Mouse (Mus musculus) stomach, embryonic 16.5 days (tissue): ENCODE results near the gene Cnnm1. TPM values are rescaled to one million over a fixed set of nuclear protein-coding genes. Genes with fewer than 3 reads are reported as not detected.
"Not testable (repeated sequence)": the region's sequence is repeated elsewhere in the genome, so short reads cannot be mapped to it uniquely, and the experiment has no call there.

ENCODE experiments used
- ATAC-seq: fragments of 200-750 bp; cut with Nextera tagmentation; 2 replicates; pipeline ENCODE4 v1.8.0; 2017; ENCODE audit warnings: moderate number of reproducible peaks, moderate TSS enrichment; ENCODE audit not compliant: insufficient read depth, low FRiP score
- H3K27ac ChIP-seq: fragments of 300-500 bp; sonication (generic); 2 replicates; pipeline ENCODE4 v1.5.1; 2014; ENCODE audit warnings: low read length
- H3K27me3 ChIP-seq: fragments of 300-500 bp; sonication (generic); 2 replicates; pipeline ENCODE4 v1.6.1; 2014; ENCODE audit warnings: low read length, control low read depth, mixed read lengths; ENCODE audit not compliant: control insufficient read depth, insufficient read depth
- H3K36me3 ChIP-seq: fragments of 300-500 bp; sonication (generic); 2 replicates; pipeline ENCODE4 v1.6.1; 2014; ENCODE audit warnings: low read length; ENCODE audit not compliant: control insufficient read depth, insufficient read depth
- H3K4me1 ChIP-seq: fragments of 300-500 bp; sonication (generic); 2 replicates; pipeline ENCODE4 v1.6.1; 2014; ENCODE audit warnings: low read length, control low read depth, mixed read lengths; ENCODE audit not compliant: control insufficient read depth, insufficient read depth
- H3K4me2 ChIP-seq: fragments of 300-500 bp; sonication (generic); 2 replicates; pipeline ENCODE4 v1.6.1; 2014; ENCODE audit warnings: low read depth, low read length, mixed read lengths
- H3K4me3 ChIP-seq: fragments of 300-500 bp; sonication (generic); replicated peaks from 2 replicates; pipeline ENCODE4 v1.5.1; 2014; ENCODE audit warnings: mild to moderate bottlenecking, low read length
- H3K9ac ChIP-seq: fragments of 300-500 bp; sonication (generic); 2 replicates; pipeline ENCODE4 v1.6.1; 2014; ENCODE audit warnings: low read length
- H3K9me3 ChIP-seq: fragments of 300-500 bp; sonication (generic); replicated peaks from 2 replicates; pipeline ENCODE4 v1.6.1; 2016; ENCODE audit warnings: low read length, control low read depth; ENCODE audit not compliant: control insufficient read depth
- WGBS: fragments of 180-500 bp; shearing (Covaris S2); extraction: QIAGEN DNeasy Blood & Tissue Kit; methylation state at CpG from one replicate; pipeline ENCODE4 v1.1.7; 2014; 5-methylcytosine and 5-hydroxymethylcytosine counted together
- polyA plus RNA-seq: library from polyadenylated mRNA; unstranded; fragments of >200 nt; fragmentation: Nextera tagmentation; extraction: Ambion mirVana; gene quantifications from 2 replicates; pipeline ENCODE4 v1.2.1, GENCODE M21; 2015

The Cnnm1 gene
- polyA plus RNA-seq, 1 experiment from 2014 or later, result 0.32 TPM

DNA sequence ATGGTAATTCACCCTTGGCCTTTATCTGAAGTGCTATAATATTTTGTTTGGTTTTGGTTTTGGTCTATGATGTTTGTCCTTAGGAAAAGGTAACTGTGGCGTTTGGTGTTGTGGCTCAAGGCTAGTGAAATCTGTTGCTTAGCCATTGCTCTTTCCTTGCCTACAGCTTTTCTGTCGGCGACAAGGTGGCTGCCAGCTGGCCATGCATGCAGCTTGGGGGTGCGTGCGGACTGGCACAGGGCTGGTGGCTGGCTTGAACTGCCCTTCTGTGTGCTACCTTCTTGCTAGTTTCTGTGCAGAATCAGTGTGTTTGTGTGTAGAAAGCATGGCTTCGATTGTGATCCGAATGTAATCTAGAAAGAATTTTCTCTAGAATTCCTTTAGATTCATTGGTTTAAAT lies 32.5 kb downstream of the Cnnm1 start:
- ATAC-seq, result no peak
- 85% methylated on average over 7 of the region's 7 CpGs for WGBS

DNA sequence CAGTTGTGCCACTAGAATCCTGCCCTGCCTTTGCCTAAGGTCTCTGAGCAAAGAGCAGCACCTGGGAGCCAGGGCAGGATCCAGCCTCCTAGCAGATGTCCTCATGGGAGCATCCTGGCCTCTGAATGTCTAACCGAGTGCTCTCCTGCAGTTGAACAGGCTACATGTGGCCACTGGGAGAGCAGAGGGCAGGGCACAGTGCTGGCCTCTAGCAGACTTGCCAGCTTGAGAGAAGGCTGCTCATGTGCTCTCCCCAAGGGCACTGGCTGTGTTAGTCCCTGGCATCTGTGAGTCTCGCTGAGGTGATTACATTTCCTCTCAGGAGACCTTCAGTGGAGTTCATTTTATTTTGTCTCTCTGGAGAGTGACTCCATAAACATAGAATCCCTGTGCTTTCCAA lies 35.4 kb downstream of the Cnnm1 start:
- no peak overlapping the region for H3K27ac ChIP-seq
- 52% methylated on average over 2 of the region's 2 CpGs for WGBS
- H3K9me3 ChIP-seq, result no peaks in the 10 kb centered on the region
- H3K9ac ChIP-seq, result no peak overlapping the region
- no peaks in the 10 kb centered on the region for H3K27me3 ChIP-seq
- no peak for ATAC-seq
- peaks cover 4% of the 10 kb centered on the region; the same call in 1 of the 2 replicates for H3K4me1 ChIP-seq
- no peaks in the 10 kb centered on the region for H3K36me3 ChIP-seq
- H3K4me2 ChIP-seq, result no peak overlapping the region
- H3K4me3 ChIP-seq, result no peak overlapping the region

More for the DNA sequence above, 32.5 kb downstream of the Cnnm1 start:
- H3K36me3 ChIP-seq, result no peaks in the 10 kb centered on the region
- H3K4me2 ChIP-seq, result no peak overlapping the region
- H3K27me3 ChIP-seq, result no peaks in the 10 kb centered on the region
- no peaks in the 10 kb centered on the region for H3K9me3 ChIP-seq
- no peak overlapping the region for H3K27ac ChIP-seq
- no peaks in the 10 kb centered on the region for H3K4me1 ChIP-seq
- no peak overlapping the region for H3K4me3 ChIP-seq
- no peak overlapping the region for H3K9ac ChIP-seq

GRCm38 (mm10) chr19:43476063-43476462 lies 35.8 kb downstream of the Cnnm1 start:
- no peak overlapping the region for H3K4me3 ChIP-seq
- WGBS, result 61% methylated on average over 7 of the region's 7 CpGs
- H3K27me3 ChIP-seq, result no peaks in the 10 kb centered on the region
- H3K9ac ChIP-seq, result no peak overlapping the region
- ATAC-seq, result no peak
- peaks cover 4% of the 10 kb centered on the region; the same call in 1 of the 2 replicates for H3K4me1 ChIP-seq
- no peak overlapping the region for H3K4me2 ChIP-seq
- no peaks in the 10 kb centered on the region for H3K36me3 ChIP-seq
- H3K9me3 ChIP-seq, result no peaks in the 10 kb centered on the region
- H3K27ac ChIP-seq, result no peak overlapping the region

- Histone ChIP-seq H3K4me2 (no peak overlapping the region), H3K4me1 (peaks cover 4% of the 10 kb centered on the region; the same call in 1 of the 2 replicates), H3K36me3 (no peaks in the 10 kb centered on the region), H3K9ac (no peak overlapping the region), H3K4me3 (no peak overlapping the region), H3K9me3 (no peaks in the 10 kb centered on the region), H3K27me3 (no peaks in the 10 kb centered on the region), H3K27ac (no peak overlapping the region)
- 86% methylated on average over 5 of the region's 5 CpGs for WGBS
- no peak for ATAC-seq
Measured at GRCm38 (mm10) chr19:43477436-43477835, 37.2 kb downstream of the Cnnm1 start.

DNA sequence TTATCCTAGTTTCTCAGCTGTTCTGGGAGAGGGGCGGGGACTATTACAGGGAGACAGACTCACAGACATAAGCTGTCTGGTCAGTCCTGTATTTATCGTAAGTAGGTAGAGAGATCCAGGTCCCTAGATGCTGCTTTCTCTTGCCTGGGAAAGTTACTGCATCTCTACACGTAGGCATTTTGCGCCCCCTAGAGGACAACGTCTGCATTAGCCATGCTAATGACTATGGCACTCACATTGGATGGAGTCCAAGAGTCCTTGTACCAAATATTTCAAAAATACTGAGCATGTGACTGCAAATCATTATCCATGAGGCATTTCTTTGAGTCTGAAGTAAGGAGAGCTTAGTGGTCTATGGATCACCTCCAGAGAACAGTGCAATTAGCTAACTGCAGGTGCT lies 38.7 kb downstream of the Cnnm1 start:
- ATAC-seq, result no peak
- 18% methylated on average over 5 of the region's 5 CpGs for WGBS

GRCm38 (mm10) chr19:43479431-43479830 lies 39.2 kb downstream of the Cnnm1 start:
- Histone ChIP-seq H3K9ac (no peak overlapping the region), H3K4me1 (peaks cover 4% of the 10 kb centered on the region; the same call in 1 of the 2 replicates), H3K9me3 (no peaks in the 10 kb centered on the region), H3K27ac (no peak overlapping the region), H3K36me3 (no peaks in the 10 kb centered on the region), H3K4me2 (no peak overlapping the region), H3K27me3 (no peaks in the 10 kb centered on the region), H3K4me3 (no peak overlapping the region)
- 74% methylated on average over 5 of the region's 5 CpGs for WGBS
- ATAC-seq, result no peak

More for the DNA sequence above, 38.7 kb downstream of the Cnnm1 start:
- H3K4me2 ChIP-seq, result no peak overlapping the region
- H3K4me3 ChIP-seq, result no peak overlapping the region
- H3K27ac ChIP-seq, result no peak overlapping the region
- no peaks in the 10 kb centered on the region for H3K9me3 ChIP-seq
- no peak overlapping the region for H3K9ac ChIP-seq
- peaks cover 4% of the 10 kb centered on the region; the same call in 1 of the 2 replicates for H3K4me1 ChIP-seq
- H3K36me3 ChIP-seq, result no peaks in the 10 kb centered on the region
- no peaks in the 10 kb centered on the region for H3K27me3 ChIP-seq

- Histone ChIP-seq H3K4me2 (no peak overlapping the region), H3K4me3 (no peak overlapping the region), H3K9ac (no peak overlapping the region), H3K27ac (no peak overlapping the region), H3K4me1 (peaks cover 4% of the 10 kb centered on the region; the same call in 1 of the 2 replicates), H3K9me3 (no peaks in the 10 kb centered on the region), H3K27me3 (no peaks in the 10 kb centered on the region), H3K36me3 (no peaks in the 10 kb centered on the region)
- ATAC-seq, result no peak
- 64% methylated on average over 9 of the region's 9 CpGs for WGBS
Measured at GRCm38 (mm10) chr19:43480512-43480911, 40.3 kb downstream of the Cnnm1 start.

DNA sequence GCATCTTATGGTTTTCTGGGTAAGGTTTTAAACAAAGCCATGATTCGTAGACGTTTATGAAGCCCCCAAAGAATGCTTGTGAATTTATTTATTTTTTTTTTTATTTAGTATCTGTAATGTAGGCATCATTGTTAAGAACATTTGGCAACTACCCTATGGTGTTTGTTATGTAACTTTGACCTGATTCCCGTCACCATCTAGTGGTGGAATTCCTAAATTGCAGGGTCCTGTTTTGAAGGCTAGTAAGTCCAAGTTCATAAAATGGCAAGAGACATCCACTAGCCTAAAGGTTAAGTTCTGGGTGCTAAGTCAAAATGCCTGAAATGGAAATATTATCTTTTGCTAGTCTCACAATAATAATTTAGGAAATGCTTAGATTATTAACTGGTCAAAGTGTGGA lies 47.2 kb downstream of the Cnnm1 start:
- no peak overlapping the region for H3K9ac ChIP-seq
- H3K4me2 ChIP-seq, result no peak overlapping the region
- no peaks in the 10 kb centered on the region for H3K4me1 ChIP-seq
- H3K9me3 ChIP-seq, result no peaks in the 10 kb centered on the region
- WGBS, result 37% methylated on average over 3 of the region's 3 CpGs
- H3K36me3 ChIP-seq, result no peaks in the 10 kb centered on the region
- no peak overlapping the region for H3K27ac ChIP-seq
- no peaks in the 10 kb centered on the region for H3K27me3 ChIP-seq
- H3K4me3 ChIP-seq, result no peak overlapping the region
- ATAC-seq, result no peak

- not testable (repeated sequence) for H3K36me3 ChIP-seq, H3K4me1 ChIP-seq, H3K9ac ChIP-seq, H3K4me3 ChIP-seq, H3K27me3 ChIP-seq, H3K4me2 ChIP-seq, ATAC-seq, H3K9me3 ChIP-seq, H3K27ac ChIP-seq
- 54% methylated on average over 1 of the region's 1 CpGs for WGBS
Measured at GRCm38 (mm10) chr19:43493316-43493715, 53.1 kb downstream of the Cnnm1 start.

GRCm38 (mm10) chr19:43493878-43494277 lies 53.6 kb downstream of the Cnnm1 start:
- Histone ChIP-seq H3K36me3 (no peaks in the 10 kb centered on the region), H3K9me3 (no peaks in the 10 kb centered on the region), H3K4me2 (no peak overlapping the region), H3K27ac (no peak overlapping the region), H3K4me3 (no peak overlapping the region), H3K27me3 (peaks cover 7% of the 10 kb centered on the region; the same call in 1 of the 2 replicates), H3K9ac (no peak overlapping the region), H3K4me1 (no peaks in the 10 kb centered on the region)
- ATAC-seq, result no peak
- WGBS, result 83% methylated on average over 6 of the region's 6 CpGs
